Mouse (Mus musculus) kidney, adult 9 months (tissue): ENCODE data around the gene Ildr1.
A peak's percentile ranks its signal among the peaks of the same experiment; 100 is the strongest.

Experiments
- DNase-seq: peaks from one replicate; pipeline ENCODE4 v3.0.0; 2022

Ildr1 gene

GRCm38 (mm10) chr16:36693818-36694413 lies at the start of gene Ildr1:
Gene Ildr1 (plus strand): TSS chr16:36693978.
- DNase-seq = peak; percentile 49

- DNase-seq = no peak
Measured at GRCm38 (mm10) chr16:36645124-36645523, 48.7 kb upstream of the Ildr1 start.

DNA sequence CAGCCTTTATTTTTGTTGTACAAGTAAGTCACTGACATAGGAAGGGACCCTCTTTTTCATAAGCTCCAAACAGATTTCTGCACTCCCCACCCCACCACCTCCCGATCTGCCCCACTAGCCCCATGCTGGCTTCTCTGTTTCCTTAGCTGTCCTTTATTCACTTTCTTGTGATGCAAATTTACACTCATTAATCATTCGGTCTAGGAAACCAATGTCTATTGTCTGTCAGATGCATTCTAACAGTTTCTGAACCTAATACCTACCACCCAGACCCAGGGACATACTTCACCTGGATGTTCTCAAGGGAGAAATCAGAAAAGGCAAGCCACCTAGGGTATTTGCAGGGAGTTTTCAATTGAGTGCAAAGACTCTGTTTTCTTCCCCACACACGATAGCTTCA lies 44.5 kb upstream of the Ildr1 start:
- DNase-seq = no peak

GRCm38 (mm10) chr16:36650511-36650910 lies 43.3 kb upstream of the Ildr1 start:
- DNase-seq = no peak

DNA sequence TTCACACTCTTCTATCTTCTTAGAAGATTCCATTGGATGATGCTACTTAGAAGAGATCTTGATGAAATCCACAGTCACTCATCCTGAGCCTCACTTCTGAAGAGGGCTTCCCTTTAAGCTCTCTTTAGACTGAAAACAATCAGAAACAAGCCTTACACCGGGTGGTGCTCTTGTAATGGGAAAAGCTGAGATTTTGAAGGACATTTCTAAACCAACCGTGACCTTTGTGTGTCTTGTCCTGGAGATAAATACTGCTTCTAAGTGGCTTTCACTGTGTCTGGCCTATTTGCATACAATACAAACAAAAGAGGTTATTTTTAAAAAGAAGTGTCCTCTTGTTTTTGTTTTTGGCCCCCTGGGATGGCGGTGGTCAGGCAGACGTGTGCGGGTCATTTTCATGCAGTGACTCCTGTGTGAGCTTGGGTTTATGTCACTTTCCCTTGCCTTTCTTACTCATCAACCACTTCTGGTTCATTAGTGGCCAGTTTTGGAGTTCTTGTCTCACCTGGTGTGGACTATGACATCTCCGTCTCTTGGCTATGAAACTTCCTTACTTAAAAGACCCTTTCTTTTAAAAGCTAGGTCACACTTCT lies 42.5 kb upstream of the Ildr1 start:
- DNase-seq = no peak

- DNase-seq = no peak
Measured at GRCm38 (mm10) chr16:36655199-36655598, 38.6 kb upstream of the Ildr1 start.

DNA sequence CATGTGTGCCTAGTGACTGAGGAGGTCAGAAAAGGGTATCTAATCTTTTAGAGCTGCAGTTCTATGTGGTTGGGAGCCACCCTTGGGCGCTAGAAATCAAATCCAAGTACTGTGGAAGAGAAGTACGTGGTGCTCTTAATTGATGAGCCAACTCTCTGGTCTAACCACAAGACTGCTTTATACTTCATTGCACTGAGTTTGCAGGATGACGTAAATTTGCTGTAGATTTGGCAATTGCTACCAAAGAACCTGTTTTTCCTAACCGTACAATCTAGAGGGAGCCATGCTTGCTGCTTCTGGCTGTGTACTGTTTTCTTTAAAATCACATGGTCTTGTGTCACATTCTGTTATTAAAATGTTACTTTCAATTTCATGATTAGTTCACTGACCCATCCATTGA lies 37.9 kb upstream of the Ildr1 start:
- DNase-seq = no peak

- no peak for DNase-seq
Measured at GRCm38 (mm10) chr16:36661330-36661729, 32.4 kb upstream of the Ildr1 start.

GRCm38 (mm10) chr16:36663484-36663883 lies 30.3 kb upstream of the Ildr1 start:
- DNase-seq = no peak

DNA sequence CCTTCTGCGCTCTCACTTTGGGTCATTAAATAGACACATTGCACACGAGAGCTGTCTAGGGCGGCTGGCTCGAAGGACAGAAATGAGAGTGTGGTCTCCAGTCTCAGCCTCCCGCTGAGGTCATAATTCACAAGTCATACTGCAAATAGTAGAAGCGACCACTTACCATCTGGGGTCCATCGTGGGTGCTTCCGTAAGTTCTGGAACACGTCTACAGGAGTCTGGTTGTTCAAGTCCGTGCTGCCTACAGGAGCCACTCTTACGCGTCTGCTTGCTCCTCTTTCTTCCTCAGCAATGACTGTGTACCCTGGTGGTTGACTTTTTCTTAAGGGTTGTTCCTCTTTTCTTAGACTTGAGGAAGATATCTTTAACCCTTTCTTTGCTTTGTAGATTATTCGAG lies 28.0 kb upstream of the Ildr1 start, which contains the start of gene Cd86:
TSS of gene Cd86 (minus strand) at position 300 of the 400 bp plus-strand sequence.
- DNase-seq = peak; percentile 7

GRCm38 (mm10) chr16:36666448-36667017 lies 27.2 kb upstream of the Ildr1 start:
- no peak for DNase-seq

- DNase-seq = no peak
Measured at GRCm38 (mm10) chr16:36670590-36670989, 23.2 kb upstream of the Ildr1 start.

GRCm38 (mm10) chr16:36673196-36673595 lies 20.6 kb upstream of the Ildr1 start:
- no peak for DNase-seq

GRCm38 (mm10) chr16:36674457-36675204 lies 19.1 kb upstream of the Ildr1 start:
- no peak for DNase-seq

GRCm38 (mm10) chr16:36675304-36675703 lies 18.5 kb upstream of the Ildr1 start:
- DNase-seq = no peak

DNA sequence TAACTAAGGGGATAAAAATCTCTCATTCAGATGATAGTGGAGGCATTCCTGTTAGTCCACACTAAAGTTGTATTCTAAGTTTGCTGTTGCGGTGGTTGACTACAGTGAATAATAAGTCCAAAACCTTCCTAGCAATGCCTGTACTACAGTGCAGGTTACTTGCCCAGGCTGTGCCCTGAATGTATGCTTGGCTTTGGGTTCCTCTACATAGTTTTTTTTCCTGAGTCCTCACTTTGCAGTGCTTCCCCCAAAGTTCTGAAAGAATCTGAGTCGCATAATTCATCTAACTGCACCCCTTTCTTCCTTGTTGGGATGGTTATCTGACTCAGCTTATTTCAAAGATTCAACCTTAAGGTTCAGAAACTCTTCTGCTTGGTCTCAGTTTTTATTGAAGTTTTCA lies 17.9 kb upstream of the Ildr1 start:
- DNase-seq = no peak

GRCm38 (mm10) chr16:36681829-36682228 lies 11.9 kb upstream of the Ildr1 start:
- DNase-seq = no peak

DNA sequence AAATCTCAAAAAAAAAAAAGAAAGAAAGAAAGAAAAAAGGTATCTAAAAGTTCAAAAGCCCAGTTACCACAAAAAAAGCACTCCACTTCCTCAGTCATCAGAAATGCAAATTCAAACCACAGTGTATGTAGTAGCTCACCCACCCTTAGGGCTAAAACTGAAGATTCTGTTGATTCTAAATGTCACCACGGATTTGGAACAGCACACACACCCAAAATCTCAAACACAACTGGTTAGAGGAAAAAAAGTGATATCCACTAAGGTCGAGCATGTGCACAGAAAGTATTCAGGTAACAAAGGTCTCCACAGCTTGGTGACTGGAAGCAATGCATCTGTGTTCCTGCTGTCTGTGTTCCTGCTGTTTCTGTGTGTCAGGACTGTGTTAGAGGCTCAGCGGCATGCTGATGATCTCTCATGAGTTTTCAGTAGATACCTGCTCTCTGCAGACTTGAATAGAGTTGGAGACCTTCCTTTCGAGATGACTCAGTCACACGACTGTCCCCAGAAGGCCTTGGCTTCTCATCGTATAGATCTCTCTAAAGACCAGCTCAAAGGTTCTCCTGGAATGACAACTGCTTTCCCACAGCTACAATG lies 9.4 kb upstream of the Ildr1 start:
- DNase-seq = no peak

DNA sequence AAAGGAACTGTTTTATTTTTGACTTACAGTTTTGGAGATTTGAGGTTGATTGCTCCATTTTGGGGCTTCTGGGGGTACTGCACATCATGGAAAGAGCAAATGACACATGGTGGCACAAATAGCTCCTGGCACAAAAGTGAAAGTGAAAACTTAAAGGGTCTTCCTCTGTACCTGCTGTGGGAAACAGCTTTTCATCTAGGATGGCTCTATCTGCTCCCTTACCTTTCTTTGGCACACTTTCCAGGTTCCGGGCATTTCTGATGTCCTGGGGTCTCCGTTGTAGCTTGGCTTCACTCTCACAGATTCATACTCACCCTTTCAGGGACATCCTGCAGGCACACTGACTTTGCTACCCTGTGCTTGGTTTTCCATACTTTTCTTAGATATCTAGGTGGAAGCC lies 5.7 kb upstream of the Ildr1 start:
- no peak for DNase-seq

DNA sequence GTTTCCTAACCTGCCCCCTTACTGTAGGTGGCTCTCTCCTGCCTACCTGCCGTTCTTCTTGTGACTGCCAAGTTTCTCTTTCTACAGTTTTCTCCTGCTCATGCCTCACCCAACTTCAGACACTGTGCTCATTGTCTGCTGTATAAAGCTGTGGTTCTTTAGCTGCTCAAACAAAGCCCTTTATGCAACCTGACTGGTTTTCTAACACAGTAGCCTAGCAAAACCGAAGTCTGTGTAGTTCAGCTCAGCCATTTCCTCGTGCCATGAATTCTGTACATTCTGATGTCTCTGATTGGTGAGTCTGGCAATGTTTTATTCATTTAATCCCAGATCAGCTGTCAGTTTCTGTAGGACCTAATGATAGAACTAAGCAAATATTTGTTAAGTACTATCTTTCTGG lies 2.3 kb upstream of the Ildr1 start:
- no peak for DNase-seq

GRCm38 (mm10) chr16:36694798-36695290 lies 1.1 kb downstream of the Ildr1 start:
- no peak for DNase-seq

DNA sequence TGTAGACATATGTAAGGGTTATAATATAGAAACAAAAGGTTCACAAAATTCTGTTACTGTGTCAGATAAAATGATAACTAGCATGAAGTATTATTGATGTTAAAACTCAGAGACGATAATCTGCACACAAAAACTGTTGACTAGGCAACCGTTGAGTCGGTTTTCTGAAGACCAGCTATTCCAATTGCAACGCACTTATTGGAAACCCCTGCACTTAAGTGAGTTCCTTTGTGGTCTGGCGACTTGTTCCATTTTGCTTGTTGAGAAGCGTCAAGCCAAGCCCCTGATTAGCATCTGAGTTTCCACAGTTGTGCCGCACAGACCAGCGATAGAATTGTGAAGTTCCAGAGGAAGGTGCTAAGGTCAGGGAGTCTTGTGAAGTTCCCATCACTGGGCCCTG lies 3.6 kb downstream of the Ildr1 start:
- no peak for DNase-seq

- no peak for DNase-seq
Measured at GRCm38 (mm10) chr16:36700484-36700883, 6.7 kb downstream of the Ildr1 start.
